In genomic region chr5:142974598-142975121, GRCm38 (mm10) we compare ENCODE assay signal across 9 mouse cellular contexts. TPM values are rescaled to one million over a fixed set of nuclear protein-coding genes. Genes with fewer than 3 reads are reported as not detected.
A peak's percentile ranks its signal among the peaks of the same experiment; 100 is the strongest.
DNase-seq lines count a peak whose midpoint lies in the region; ATAC-seq and TF ChIP-seq lines count a peak whose summit lies in the region.
"Had no signal": no experiment of that assay in that cellular context is flagged by ENCODE, and none has a peak within 500 bp of the region (broad histone marks: within the 10 kb centered on the region; RNA-seq: fewer than 3 reads in every experiment).

No protein-coding gene starts in this region.

- no peaks in the 10 kb centered on the region; the same call in 1 of the 2 replicates for H3K4me1 ChIP-seq in forebrain, embryonic 14.5 days (ENCODE audit: control insufficient read depth, insufficient read depth, low read length)
- H3K4me1 ChIP-seq in hindbrain, embryonic 14.5 days (replicated peaks; ENCODE audit: control insufficient read depth, insufficient read depth, low read length), result peaks cover 4% of the 10 kb centered on the region; the same call in 1 of the 2 replicates
- no peaks in the 10 kb centered on the region for H3K4me1 ChIP-seq in midbrain, postnatal 0 days (ENCODE audit: insufficient read depth, low read length)

- peak overlapping the region; percentile 25 for H3ac ChIP-seq in C2C12 (ENCODE audit: control insufficient read depth, insufficient read length, low read depth)

- no peaks in the 10 kb centered on the region for H3K9me3 ChIP-seq in forebrain, embryonic 14.5 days (replicated peaks; ENCODE audit: control insufficient read depth, low read length)
- H3K9me3 ChIP-seq in hindbrain, embryonic 14.5 days (ENCODE audit: control insufficient read depth, low read length), result no peaks in the 10 kb centered on the region
- no peaks in the 10 kb centered on the region for H3K9me3 ChIP-seq in midbrain, postnatal 0 days (ENCODE audit: low read length)

- DNase-seq in ES-CJ7 (ENCODE audit: low read depth, low spot score), result peak; percentile 48
- DNase-seq in forebrain, embryonic 14.5 days (ENCODE audit: low spot score), result peak; percentile 93
- DNase-seq in hindbrain, embryonic 14.5 days (ENCODE audit: low spot score), result peak; percentile 73
- peak; percentile 76 to 78 for DNase-seq in left cerebral cortex, postnatal 36 days (ENCODE audit: low spot score in 2 of 2)
- peak; percentile 89 for DNase-seq in midbrain, postnatal 0 days (ENCODE audit: low spot score)
- peak; percentile 7 to 19 for DNase-seq in thymus, postnatal 10 days (ENCODE audit: low spot score in 2 of 2)
- no peak for DNase-seq in testis, postnatal 10 days (ENCODE audit: low spot score)

- peak overlapping the region; percentile 16; the same call in 1 of the 2 replicates for H3K27ac ChIP-seq in forebrain, embryonic 14.5 days (ENCODE audit: low read depth, low read length)
- peak overlapping the region; percentile 30; the same call in 1 of the 2 replicates for H3K27ac ChIP-seq in hindbrain, embryonic 14.5 days
- H3K27ac ChIP-seq in midbrain, postnatal 0 days (ENCODE audit: low read depth, low read length), result 0 out of 2 replicates have a peak overlapping the region, but pooled peaks have one; percentile 18

- ATAC-seq in forebrain, embryonic 14.5 days, result peak; percentile 92
- peak; percentile 79 for ATAC-seq in hindbrain, embryonic 14.5 days (ENCODE audit: low FRiP score)
- peak; percentile 69 for ATAC-seq in midbrain, postnatal 0 days (ENCODE audit: low FRiP score)

- TF ChIP-seq CTCF in C2C12 (IDR thresholded peaks at IDR 0.05; ENCODE audit: control insufficient read depth, insufficient read depth, insufficient read length), result no peak
- no peak for TF ChIP-seq CTCF in midbrain, postnatal 0 days (IDR thresholded peaks at IDR 0.05)

- peaks cover 6% of the 10 kb centered on the region for H3K79me3 ChIP-seq in C2C12 (ENCODE audit: low read depth)

- H3K4me2 ChIP-seq in forebrain, embryonic 14.5 days (ENCODE audit: low read length), result peak overlapping the region; percentile 34
- H3K4me2 ChIP-seq in hindbrain, embryonic 14.5 days (replicated peaks), result peak overlapping the region; percentile 28
- peak overlapping the region; percentile 22 for H3K4me2 ChIP-seq in midbrain, postnatal 0 days (ENCODE audit: low read depth, low read length, poor library complexity, severe bottlenecking)

- H3K4me3 ChIP-seq in C2C12 (ENCODE audit: insufficient read depth, poor library complexity, severe bottlenecking), result no peak overlapping the region
- peak overlapping the region; percentile 5; the same call in 1 of the 2 replicates for H3K4me3 ChIP-seq in forebrain, embryonic 14.5 days (ENCODE audit: low read depth, low read length)
- no peak overlapping the region for H3K4me3 ChIP-seq in hindbrain, embryonic 14.5 days (replicated peaks; ENCODE audit: low read length)
- H3K4me3 ChIP-seq in midbrain, postnatal 0 days (ENCODE audit: low read depth, low read length), result no peak overlapping the region
- H3K4me3 ChIP-seq: erythroblast, embryonic 14.5 days had no signal

- peaks cover 24% of the 10 kb centered on the region for H3K79me2 ChIP-seq in C2C12 (ENCODE audit: control insufficient read depth, insufficient read depth)

- H3K27me3 ChIP-seq in C2C12 (ENCODE audit: control insufficient read depth, insufficient read depth, insufficient read length), result no peaks in the 10 kb centered on the region
- no peaks in the 10 kb centered on the region for H3K27me3 ChIP-seq in forebrain, embryonic 14.5 days (replicated peaks; ENCODE audit: control insufficient read depth, insufficient read depth, low read length)
- H3K27me3 ChIP-seq in hindbrain, embryonic 14.5 days (ENCODE audit: control insufficient read depth, insufficient read depth, low read length), result no peaks in the 10 kb centered on the region
- no peaks in the 10 kb centered on the region for H3K27me3 ChIP-seq in midbrain, postnatal 0 days (ENCODE audit: insufficient read depth, low read length)

- peaks cover 45% of the 10 kb centered on the region for H3K36me3 ChIP-seq in C2C12 (ENCODE audit: control insufficient read depth, insufficient read depth)
- H3K36me3 ChIP-seq in forebrain, embryonic 14.5 days (ENCODE audit: control insufficient read depth, insufficient read depth, low read length), result peaks cover 46% of the 10 kb centered on the region
- H3K36me3 ChIP-seq in hindbrain, embryonic 14.5 days (replicated peaks; ENCODE audit: control insufficient read depth, insufficient read depth), result peaks cover 46% of the 10 kb centered on the region
- H3K36me3 ChIP-seq in midbrain, postnatal 0 days (ENCODE audit: insufficient read depth, low read length), result peaks cover 38% of the 10 kb centered on the region

- intact Hi-C loops in left cerebral cortex, postnatal 36 days (cut with DNase I), result no loop called here

- no peak overlapping the region for H3K9ac ChIP-seq in forebrain, embryonic 14.5 days (ENCODE audit: low read length)
- H3K9ac ChIP-seq in hindbrain, embryonic 14.5 days, result no peak overlapping the region
- 0 out of 2 replicates have a peak overlapping the region, but pooled peaks have one; percentile 29 for H3K9ac ChIP-seq in midbrain, postnatal 0 days (replicated peaks; ENCODE audit: low read length, poor library complexity, severe bottlenecking)

- 5% methylated on average over 18 of the region's 18 CpGs for WGBS in forebrain, embryonic 14.5 days
- 5% methylated on average over 18 of the region's 18 CpGs for WGBS in hindbrain, embryonic 14.5 days
- WGBS in midbrain, postnatal 0 days, result 8% methylated on average over 18 of the region's 18 CpGs

TF ChIP-seq in C2C12, 6 proteins besides CTCF, POLR2A, EP300 and RAD21:
- TF ChIP-seq MYOD1 (IDR thresholded peaks at IDR 0.05; ENCODE audit: control insufficient read depth, insufficient read length, low read depth), result peak; percentile 98
- peak; percentile 38 for TF ChIP-seq CEBPB (IDR thresholded peaks at IDR 0.05; ENCODE audit: low read depth)
- no peak for TF ChIP-seq MYOG (IDR thresholded peaks at IDR 0.05; ENCODE audit: control insufficient read depth, extremely low read depth, insufficient read length)

RNA-seq across cellular contexts. Expression of gene Fscn1, which starts 14.5 kb away (rescaled TPM):
- 583 TPM for polyA plus RNA-seq in C2C12 (2012; fragmentation: generic; extraction: Trizol)
- 477 and 560 TPM in 2 replicates for polyA plus RNA-seq in forebrain, embryonic 14.5 days (2014; fragmentation: Nextera tagmentation; extraction: Ambion mirVana)
- 459 and 508 TPM in 2 replicates for polyA plus RNA-seq in hindbrain, embryonic 14.5 days (2014; fragmentation: Nextera tagmentation; extraction: Ambion mirVana)
- 100 to 1,000 TPM; 310 to 396 TPM for total RNA-seq in left cerebral cortex, postnatal 36 days (2021)
- total RNA-seq in midbrain, postnatal 0 days (2014; rRNA removed), result 536 and 616 TPM in 2 replicates
- 485 and 504 TPM in 2 replicates for polyA plus RNA-seq in midbrain, postnatal 0 days (2015; fragmentation: Nextera tagmentation; extraction: Ambion mirVana)
